Mouse (Mus musculus) MEL (cell line): Measurements from ENCODE around the gene Myh7.

Experiments
- CHD1 ChIP-seq: IDR thresholded peaks from 2 replicates; pipeline ENCODE4 v1.6.1; 2012; ENCODE audit warnings: low read depth, mild to moderate bottlenecking, inconsistent platforms, low read length, improper control_type of control experiment
- CHD2 ChIP-seq: IDR thresholded peaks from 2 replicates; pipeline ENCODE4 v1.6.1; 2011; ENCODE audit warnings: low read length, improper control_type of control experiment
- CTCF ChIP-seq, 3 experiments: IDR thresholded peaks in 2 of 3; conservative IDR thresholded peaks in 1 of 3; 2 replicates each; pipeline ENCODE4 v1.5.1; 2011 to 2012; ENCODE audit warnings: low read length in 3 of 3, low read depth in 2 of 3, mild to moderate bottlenecking in 2 of 3, improper control_type of control experiment in 1 of 3, inconsistent platforms in 1 of 3, mixed read lengths in 1 of 3, moderate library complexity in 1 of 3; ENCODE audit not compliant: control insufficient read depth in 1 of 3, insufficient read depth in 1 of 3, poor library complexity in 1 of 3, severe bottlenecking in 1 of 3
- KAT2A ChIP-seq: conservative IDR thresholded peaks from 2 replicates; pipeline ENCODE4 v1.6.1; 2012; ENCODE audit warnings: low read depth, low read length, improper control_type of control experiment, inconsistent platforms
- POLR2A ChIP-seq, 2 experiments: IDR thresholded peaks; 2 replicates each; pipeline ENCODE4 v1.6.1; 2011 to 2012; ENCODE audit warnings: low read length in 2 of 2, mild to moderate bottlenecking in 2 of 2, control low read depth in 1 of 2, improper control_type of control experiment in 1 of 2, low read depth in 1 of 2, moderate library complexity in 1 of 2; ENCODE audit not compliant: control insufficient read depth in 1 of 2, insufficient read depth in 1 of 2, poor library complexity in 1 of 2
- ZKSCAN1 ChIP-seq: IDR thresholded peaks from 2 replicates; pipeline ENCODE4 v1.6.1; 2012; ENCODE audit warnings: low read depth, mild to moderate bottlenecking, inconsistent platforms, low read length, improper control_type of control experiment, moderate library complexity

DNA sequence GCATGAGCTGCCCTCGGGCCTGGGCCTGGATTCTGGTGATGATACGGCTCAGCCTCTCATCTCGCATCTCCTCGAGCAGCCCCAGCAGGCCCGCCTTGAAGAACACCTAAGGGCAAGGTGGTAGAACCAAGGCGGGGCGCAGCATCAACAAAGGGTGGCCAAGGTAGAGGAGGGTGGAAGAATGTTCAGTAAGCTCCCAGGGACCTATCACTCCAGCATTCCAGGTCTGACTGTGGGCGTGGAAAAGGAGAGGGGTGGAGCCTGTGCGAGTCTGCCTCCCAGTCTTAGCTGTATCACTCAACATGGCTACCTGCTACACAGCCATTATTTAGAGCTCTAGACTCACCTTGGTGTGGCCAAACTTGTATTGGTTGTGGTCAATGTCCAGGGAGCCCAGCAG, 37.9 kb downstream of the Myh7 start:
- TF ChIP-seq CHD1 (no peak), KAT2A (no peak), CTCF (IDR thresholded peaks at IDR 0.05 in 2 of 3, conservative IDR thresholded peaks at IDR 0.05 in 1 of 3; ENCODE audit: control insufficient read depth in 1 of 3, insufficient read depth in 1 of 3, low read depth in 2 of 3, low read length in 3 of 3, poor library complexity in 1 of 3, severe bottlenecking in 1 of 3) (no peak), POLR2A (IDR thresholded peaks at IDR 0.05; ENCODE audit: control insufficient read depth in 1 of 2, insufficient read depth in 1 of 2, low read depth in 1 of 2, low read length in 2 of 2, poor library complexity in 1 of 2) (no peak), CHD2 (no peak), ZKSCAN1 (no peak)
